Mouse (Mus musculus): ENCODE results near the gene Fam78b.

Fam78b gene

DNA sequence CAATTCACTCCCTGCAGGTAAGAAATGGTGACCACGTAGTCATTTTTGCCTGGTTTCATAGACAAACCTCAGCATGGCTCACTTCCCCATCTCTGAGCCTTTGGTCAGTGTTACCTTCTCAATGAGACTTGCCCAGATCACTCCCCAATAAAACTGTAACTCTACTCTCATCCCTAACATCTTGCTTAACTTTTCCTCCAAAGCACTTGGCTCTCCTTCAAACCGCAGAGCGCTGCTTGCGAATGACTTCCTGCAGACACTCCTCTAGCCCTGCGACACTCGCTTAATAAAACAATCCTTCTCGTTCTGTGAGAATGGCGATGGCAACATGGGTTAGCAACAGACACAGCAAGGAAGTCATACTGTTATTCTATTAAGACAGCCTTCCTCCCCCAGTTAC, 100.8 kb downstream of the Fam78b start:
- peak; percentile 9 to 13 for DNase-seq

DNA sequence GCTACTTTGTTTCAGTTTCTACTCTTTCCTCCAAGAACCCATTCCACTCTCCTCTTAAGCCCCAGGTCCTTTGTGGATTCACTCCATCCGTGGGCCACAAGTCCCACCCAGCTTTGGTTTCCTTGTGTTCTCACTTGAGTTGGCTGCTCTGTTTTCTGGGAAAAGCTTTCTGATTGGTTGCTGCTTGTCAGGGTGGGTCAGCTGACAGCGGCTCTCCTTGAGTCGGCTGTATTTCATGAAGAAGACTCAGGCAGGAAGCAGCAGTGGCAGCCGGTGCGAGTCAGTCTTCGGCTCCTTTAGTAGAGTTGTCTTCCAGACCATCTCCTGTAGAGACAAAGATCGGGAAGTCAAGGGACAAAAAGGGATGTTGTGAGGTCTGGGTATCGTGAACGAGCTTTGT, 101.3 kb downstream of the Fam78b start:
- DNase-seq = no peak

DNA sequence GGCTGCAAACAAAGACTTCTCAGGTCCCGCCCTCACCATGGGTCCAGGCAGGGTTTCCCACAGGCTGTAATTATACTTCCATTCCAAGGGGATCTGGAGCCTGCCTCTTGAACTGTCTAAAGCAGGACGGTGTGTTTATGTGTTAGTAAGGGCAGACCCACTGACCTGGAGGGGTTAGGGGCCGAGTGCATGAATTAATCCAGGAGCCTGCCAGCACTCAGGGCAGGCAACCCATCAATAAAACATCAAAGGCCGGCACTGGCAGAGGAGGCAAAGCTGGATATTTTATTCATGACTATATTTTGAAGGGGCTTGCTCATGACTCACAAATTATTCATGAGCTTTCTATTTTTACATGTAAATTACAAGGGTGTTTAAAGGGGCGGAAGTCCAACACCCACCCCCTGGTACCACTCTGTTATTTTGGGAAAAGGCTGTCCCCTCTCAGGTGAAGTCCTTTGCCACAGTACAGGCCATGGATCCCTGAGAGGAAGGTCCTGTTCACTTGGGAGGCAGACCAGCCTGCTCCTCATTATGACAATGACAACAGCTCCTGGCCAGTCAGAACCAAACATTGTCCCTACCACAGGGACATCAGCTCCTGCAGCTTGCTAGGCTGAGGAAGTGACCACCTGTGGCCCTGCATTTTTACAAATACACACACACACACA, 103.9 kb downstream of the Fam78b start:
- no peak for DNase-seq

DNA sequence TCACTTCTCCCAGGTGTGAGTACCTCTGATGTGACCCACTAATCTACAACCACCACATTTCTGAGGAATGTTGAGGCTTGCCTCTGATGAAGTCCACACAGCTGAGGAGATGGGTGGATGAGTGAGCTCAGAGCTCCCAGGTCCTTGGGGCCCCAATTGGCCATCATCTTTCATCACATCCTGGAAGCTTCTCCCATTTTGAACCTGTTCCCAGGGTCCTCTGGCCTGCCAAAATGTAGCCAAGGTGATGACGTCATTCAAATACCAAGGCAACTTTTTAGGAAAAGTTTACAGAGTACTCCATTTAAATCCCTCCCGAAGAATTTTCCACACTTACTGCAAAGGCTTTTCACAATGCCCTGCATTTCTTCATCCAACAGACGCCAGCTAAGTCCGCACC, 104.7 kb downstream of the Fam78b start:
- no peak for DNase-seq

DNA sequence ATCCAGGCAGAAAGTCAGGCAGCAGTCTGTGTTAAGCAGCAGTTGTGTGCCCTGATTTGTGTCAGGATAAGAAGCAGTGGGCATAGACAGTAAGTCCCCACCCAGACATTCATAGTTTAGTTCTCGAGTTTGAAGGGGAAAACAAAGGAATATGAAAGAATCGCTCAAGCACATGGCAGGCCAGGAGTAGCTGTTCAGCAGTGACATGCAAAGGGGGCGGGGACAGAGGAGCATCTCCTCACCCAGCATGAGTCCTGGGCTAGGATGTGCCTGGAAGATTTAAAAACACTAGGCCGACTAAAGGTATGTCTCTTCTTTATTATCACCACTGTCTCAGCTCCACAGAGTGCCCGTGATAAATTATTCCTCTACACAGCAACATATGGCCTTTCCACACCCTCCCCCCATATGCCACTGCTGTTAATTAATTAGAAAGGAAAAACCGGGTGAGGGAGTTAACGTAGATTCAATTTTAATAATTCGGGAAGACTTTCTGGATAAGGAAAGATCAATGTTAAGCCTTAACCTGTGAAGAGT, 107.8 kb downstream of the Fam78b start:
- DNase-seq = no peak

DNA sequence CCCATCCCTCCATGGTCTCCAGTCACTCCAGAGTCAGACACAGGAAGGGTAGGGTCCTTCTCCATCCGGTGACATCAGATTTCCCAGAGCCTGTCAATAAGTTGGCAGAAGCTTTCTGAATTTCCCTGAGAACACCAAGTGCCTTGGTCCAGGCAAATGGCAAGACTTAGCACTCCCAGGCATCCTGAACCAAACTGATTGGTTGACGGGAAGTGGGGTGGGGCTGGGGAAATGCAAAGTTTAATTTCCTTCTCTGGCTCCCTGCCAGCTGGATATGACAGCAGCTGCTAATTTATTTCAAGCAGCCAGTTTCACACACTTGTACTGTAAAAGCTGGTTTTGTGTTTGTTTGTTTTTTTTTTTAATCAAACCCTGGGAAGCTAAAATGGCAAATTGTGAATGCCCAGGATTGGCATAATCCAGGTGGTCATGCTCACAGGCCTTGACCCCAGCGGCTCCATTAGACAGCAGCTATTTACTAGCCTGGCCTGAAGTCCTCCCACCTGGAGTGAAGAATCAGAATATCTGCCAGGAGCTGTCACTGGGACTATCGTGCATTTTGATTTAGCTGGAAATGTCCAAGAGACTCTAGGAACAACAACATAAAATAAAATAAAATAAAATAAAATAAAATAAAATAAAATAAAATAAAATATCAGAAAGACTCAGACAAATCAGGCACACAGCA, 113.3 kb downstream of the Fam78b start:
- peak in 1 of 2 experiments; percentile 3 for DNase-seq

DNA sequence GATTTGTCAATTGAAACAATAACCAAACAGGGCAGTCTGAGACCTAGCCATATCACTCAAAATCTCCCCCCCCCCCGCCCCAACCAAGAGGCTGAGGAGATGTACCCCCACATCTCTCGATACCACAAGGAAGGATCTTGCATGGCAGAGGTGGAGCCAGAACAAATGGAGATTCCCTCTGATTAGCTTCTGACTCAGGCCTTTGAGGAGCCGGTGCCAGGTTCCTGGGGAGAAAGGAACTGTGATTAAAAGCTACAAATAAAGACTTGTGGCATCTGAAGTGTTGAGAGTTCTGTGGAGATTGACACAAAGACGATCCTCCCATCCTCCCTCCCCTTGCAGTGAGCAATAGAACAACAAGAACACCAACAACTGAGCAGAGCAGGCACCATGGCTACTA, 113.9 kb downstream of the Fam78b start:
- no peak for DNase-seq

DNA sequence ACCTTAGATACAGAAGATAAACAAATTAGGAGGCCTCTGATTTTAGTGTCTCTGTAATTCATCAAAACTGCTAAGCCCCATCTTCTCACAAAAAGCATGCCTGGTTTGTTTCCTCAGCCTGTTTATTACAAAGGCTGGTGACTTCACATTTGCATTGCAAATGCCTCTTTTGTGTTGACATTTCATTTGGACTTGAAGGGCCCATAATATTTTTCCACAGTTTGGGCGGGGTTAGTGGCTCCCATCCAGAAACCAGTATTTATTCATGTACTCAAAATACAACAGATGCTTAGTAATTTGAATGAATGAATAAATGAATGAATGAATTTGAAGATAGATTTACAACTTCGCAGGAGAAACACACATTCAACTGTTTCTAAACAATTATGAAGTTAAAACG, 115.5 kb downstream of the Fam78b start:
- DNase-seq = no peak

DNA sequence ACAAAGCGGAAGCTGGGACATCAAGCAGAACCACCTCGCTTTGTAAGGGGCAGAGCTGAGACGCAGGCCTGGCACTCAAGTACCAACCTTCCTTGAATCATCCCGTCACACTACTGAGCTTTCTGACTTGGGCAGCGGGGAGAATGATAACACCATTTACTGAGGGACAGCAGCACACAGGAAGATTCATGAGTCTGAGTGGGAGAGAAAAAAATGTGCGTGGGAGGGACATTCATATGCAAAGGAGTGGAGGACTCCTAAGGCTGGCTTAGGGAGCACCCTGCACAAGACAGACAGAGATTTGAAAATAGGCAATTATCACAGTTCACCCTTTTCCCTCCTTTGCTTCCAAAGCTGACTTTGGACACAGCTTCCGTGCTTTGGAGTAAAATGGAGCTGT, 117.8 kb downstream of the Fam78b start:
- DNase-seq = no peak

DNA sequence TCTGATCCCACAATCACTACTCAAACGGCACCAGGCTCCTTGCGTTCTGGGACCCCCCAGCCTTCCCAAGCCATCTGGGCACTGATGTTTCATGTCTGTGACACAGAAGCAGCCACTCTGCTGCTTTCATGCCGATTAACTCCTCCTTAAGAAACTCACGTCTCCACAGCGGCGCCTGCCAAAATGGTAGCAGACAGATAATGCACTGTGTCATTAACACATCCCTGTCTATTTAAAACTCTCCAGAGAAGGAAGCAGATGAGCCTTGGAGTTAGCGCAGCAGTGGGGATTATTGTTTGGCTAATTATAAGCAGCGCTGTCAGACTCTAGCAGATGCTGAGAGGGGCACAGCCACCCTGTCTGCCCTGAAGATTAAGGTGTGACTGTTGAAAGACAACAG, 118.2 kb downstream of the Fam78b start:
- DNase-seq = no peak

DNA sequence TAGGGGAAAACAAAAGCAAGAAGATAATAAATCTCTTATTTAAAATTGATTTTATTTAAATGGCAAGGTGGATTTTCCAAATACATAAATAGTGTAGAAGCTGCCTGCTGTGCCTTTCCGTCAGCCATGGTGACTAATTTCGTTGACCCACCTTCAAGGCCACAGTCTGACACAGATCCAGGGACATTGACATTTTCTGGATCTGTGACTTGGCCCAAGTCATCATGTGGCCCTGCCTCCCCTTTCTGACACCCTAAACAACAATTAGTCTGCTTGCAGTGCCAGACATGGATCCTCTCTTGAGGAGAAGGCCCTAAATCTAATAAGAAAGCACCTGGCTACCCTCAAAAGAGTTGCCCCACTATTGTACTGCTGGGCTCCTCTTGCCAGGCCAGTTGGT, 121.2 kb downstream of the Fam78b start:
- DNase-seq = no peak

DNA sequence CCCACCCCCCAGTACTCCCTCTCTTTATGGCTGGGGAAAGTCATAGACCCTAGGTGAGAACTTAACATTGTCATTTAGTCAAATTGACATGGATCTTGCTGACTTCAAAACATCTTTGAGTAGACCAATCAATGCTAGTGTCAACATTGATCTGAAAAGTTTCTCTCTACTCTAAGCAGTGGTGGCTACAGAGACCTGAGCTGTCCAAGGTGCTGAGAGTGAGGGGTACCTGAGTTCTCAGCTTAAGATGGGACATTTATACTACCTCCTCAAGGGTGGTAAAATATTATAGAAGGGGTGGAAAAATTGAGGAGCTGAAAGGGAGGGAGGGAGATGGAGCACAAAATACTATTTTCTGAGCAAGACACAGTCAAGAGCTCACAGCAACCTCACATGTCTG, 122.3 kb downstream of the Fam78b start:
- DNase-seq = peak; percentile 55 to 60

DNA sequence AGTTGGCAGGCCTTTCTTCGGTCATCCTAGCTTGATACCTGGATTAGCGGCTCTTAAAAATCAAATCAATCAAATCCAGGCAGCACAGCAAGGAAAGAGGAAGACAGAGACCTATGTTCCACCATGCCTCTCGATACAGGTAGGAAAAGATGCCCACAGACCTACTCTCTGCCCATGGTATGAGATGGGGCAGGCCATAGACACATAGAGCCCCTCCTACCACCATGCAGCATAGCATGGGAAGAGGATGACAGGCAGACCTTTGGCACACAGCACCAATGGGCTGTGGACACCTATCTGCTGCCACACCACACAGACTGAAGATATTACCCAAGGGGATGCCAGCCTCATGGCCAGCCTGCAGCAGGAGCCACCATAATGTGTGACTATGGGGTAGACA, 124.7 kb downstream of the Fam78b start:
- DNase-seq = no peak

DNA sequence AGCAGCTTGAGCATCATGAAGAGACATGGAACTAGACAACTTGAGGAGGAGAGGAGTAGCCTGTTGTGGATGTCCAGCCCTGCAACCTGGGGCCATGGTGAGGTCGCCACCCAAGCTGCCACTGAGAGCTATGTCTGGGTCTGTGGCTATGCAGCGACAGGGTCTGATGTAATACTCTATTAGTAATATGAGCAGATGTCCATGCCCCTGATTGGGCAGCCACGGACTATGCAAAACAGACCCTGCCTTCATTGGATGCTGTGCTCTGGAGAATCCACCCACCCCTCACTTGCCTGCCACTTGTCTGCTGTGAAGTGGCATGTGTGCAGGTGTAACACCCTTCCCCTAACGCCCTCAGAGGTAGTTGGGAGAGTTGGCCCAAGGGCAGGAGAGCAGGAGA, 125.1 kb downstream of the Fam78b start:
- DNase-seq = no peak

DNA sequence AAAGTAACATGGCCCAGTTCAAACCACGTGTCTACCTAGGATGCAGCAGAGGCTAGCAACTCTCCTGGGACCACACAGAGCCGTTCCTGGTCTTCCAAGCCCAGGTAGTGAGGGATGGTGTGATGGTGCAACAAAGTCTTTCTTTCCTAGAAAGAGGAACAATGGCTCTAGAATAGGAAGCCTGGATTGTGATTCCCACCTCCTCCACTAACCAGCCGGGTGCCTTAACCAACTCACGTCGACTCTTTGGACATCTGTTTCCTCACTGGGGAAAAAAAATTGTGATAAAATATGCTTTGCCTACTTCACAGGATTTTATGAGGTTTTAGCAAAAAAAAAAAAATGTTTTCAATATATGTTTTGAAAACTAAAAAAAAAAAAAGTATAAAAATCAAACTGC, 134.5 kb downstream of the Fam78b start:
- no peak for DNase-seq

All from kidney, postnatal 4 days (tissue).